Mouse (Mus musculus) adrenal gland, adult 8-10 months (tissue): Measurements from ENCODE around the gene Zfp990. TPM values are rescaled to one million over a fixed set of nuclear protein-coding genes. Genes with fewer than 3 reads are reported as not detected.

ENCODE experiments used
- total RNA-seq, 4 experiments: library from RNA; stranded (reverse); gene quantifications; 2 replicates each; pipeline ENCODE4 v1.2.4; 2022

Gene Zfp990
- total RNA-seq, 4 experiments from 2014 or later: 0.49 to 1.8 (median 1.0) TPM

Other genes starting within 250 kb of the Zfp990 start
- under 1 TPM; 0.22 to 0.87 (median 0.48) TPM for gene Tnfrsf8, start 195.6 kb upstream of the Zfp990 start, total RNA-seq
- 1 to 10 TPM in 3 of 4 experiments, under 1 TPM in 1; 0.77 to 1.7 (median 1.2) TPM for gene Gm13212, start 74.4 kb downstream of the Zfp990 start, total RNA-seq
- gene Zfp980, start 159.9 kb downstream of the Zfp990 start, total RNA-seq: under 1 TPM; 0.22 to 0.56 (median 0.37) TPM